ENCODE assay signal across 9 mouse cellular contexts in genomic region chr17:25556630-25557354, GRCm38 (mm10). TPM values are rescaled to one million over a fixed set of nuclear protein-coding genes. Genes with fewer than 3 reads are reported as not detected.
DNase-seq lines count a peak whose midpoint lies in the region; ATAC-seq and TF ChIP-seq lines count a peak whose summit lies in the region.
"Had no signal": no experiment of that assay in that cellular context is flagged by ENCODE, and none has a peak within 500 bp of the region (broad histone marks: within the 10 kb centered on the region; RNA-seq: fewer than 3 reads in every experiment).

No protein-coding gene starts in this region.

- 11% methylated on average over 21 of the region's 21 CpGs for WGBS in heart, embryonic 10.5 days
- WGBS in limb, embryonic 10.5 days = 12% methylated on average over 21 of the region's 21 CpGs
- 9% methylated on average over 21 of the region's 21 CpGs for WGBS in stomach, embryonic 14.5 days

- TF ChIP-seq POLR2A in brain, embryonic 14.5 days (IDR thresholded peaks at IDR 0.05; ENCODE audit: borderline replicate concordance, extremely low read depth, insufficient read depth, insufficient read length, poor library complexity, severe bottlenecking) = no peak

- H3K9ac ChIP-seq in stomach, embryonic 14.5 days (replicated peaks; ENCODE audit: low read depth, low read length) = no peak overlapping the region

- H3K27me3 ChIP-seq in heart, embryonic 10.5 days (ENCODE audit: insufficient read depth, poor library complexity, severe bottlenecking) = peaks cover 25% of the 10 kb centered on the region
- H3K27me3 ChIP-seq in limb, embryonic 10.5 days (ENCODE audit: low read depth, poor library complexity, severe bottlenecking) = peaks cover 10% of the 10 kb centered on the region; the same call in 1 of the 2 replicates
- H3K27me3 ChIP-seq in stomach, embryonic 14.5 days (ENCODE audit: control insufficient read depth, insufficient read depth, low read length) = 0 out of 2 replicates have a peak, but pooled peaks cover 2% of the 10 kb centered on the region

- H3K36me3 ChIP-seq in heart, embryonic 10.5 days = no peaks in the 10 kb centered on the region
- H3K36me3 ChIP-seq in limb, embryonic 10.5 days = no peaks in the 10 kb centered on the region
- no peaks in the 10 kb centered on the region for H3K36me3 ChIP-seq in stomach, embryonic 14.5 days (ENCODE audit: control insufficient read depth, insufficient read depth, low read length)

- peak overlapping the region; percentile 78 for H3K27ac ChIP-seq in heart, embryonic 10.5 days
- peak overlapping the region; percentile 84 for H3K27ac ChIP-seq in limb, embryonic 10.5 days
- no peak overlapping the region for H3K27ac ChIP-seq in stomach, embryonic 14.5 days (ENCODE audit: low read length)

- peak; percentile 35; the same call in 1 of the 2 replicates for ATAC-seq in stomach, embryonic 14.5 days (ENCODE audit: insufficient number of reproducible peaks, insufficient read depth, low FRiP score, low read depth)

- H3K9me3 ChIP-seq in heart, embryonic 10.5 days = no peaks in the 10 kb centered on the region
- no peaks in the 10 kb centered on the region for H3K9me3 ChIP-seq in limb, embryonic 10.5 days (replicated peaks)
- no peaks in the 10 kb centered on the region for H3K9me3 ChIP-seq in stomach, embryonic 14.5 days (ENCODE audit: control insufficient read depth, low read depth, low read length)
- H3K9me3 ChIP-seq: megakaryocyte, embryonic 14.5 days had no signal

- peaks cover 43% of the 10 kb centered on the region for H3K4me1 ChIP-seq in heart, embryonic 10.5 days
- peaks cover 53% of the 10 kb centered on the region for H3K4me1 ChIP-seq in limb, embryonic 10.5 days
- peaks cover 11% of the 10 kb centered on the region for H3K4me1 ChIP-seq in stomach, embryonic 14.5 days (ENCODE audit: control insufficient read depth, insufficient read depth, low read length)

- no peak for DNase-seq in heart, embryonic 10.5 days (ENCODE audit: low spot score)
- DNase-seq in heart, postnatal 36 days = no peak
- peak; percentile 79 for DNase-seq in brain, embryonic 14.5 days (ENCODE audit: low read depth)
- peak; percentile 25 for DNase-seq in heart, postnatal 4 days
- peak; percentile 76 for DNase-seq in limb, embryonic 10.5 days (ENCODE audit: low spot score)
- DNase-seq in thymus, postnatal 25 days = no peak
- DNase-seq in adrenal gland, postnatal 36 days = no peak

- no peak for TF ChIP-seq CTCF in brain, embryonic 14.5 days (IDR thresholded peaks at IDR 0.05; ENCODE audit: borderline replicate concordance, extremely low read depth, insufficient read depth, insufficient read length)

- intact Hi-C loops in heart, postnatal 36 days (cut with DNase I) = no loop called here

- peak overlapping the region; percentile 41 for H3K4me2 ChIP-seq in stomach, embryonic 14.5 days (replicated peaks; ENCODE audit: low read depth, low read length)

- peak overlapping the region; percentile 59 for H3K4me3 ChIP-seq in heart, embryonic 10.5 days
- peak overlapping the region; percentile 49 for H3K4me3 ChIP-seq in limb, embryonic 10.5 days
- peak overlapping the region; percentile 4 for H3K4me3 ChIP-seq in stomach, embryonic 14.5 days (ENCODE audit: low read depth, low read length)
- H3K4me3 ChIP-seq: megakaryocyte, embryonic 14.5 days had no signal

RNA-seq across cellular contexts. Expression of gene Sox8, which starts 13.7 kb away (rescaled TPM):
- polyA plus RNA-seq in heart, embryonic 10.5 days (2016; fragmentation: Nextera tagmentation; extraction: Ambion mirVana) = 2.0 and 3.6 TPM in 2 replicates
- total RNA-seq in heart, postnatal 36 days (2021) = under 1 TPM; 0.33 to 0.49 TPM
- 17.6 and 17.9 TPM in 2 replicates for polyA plus RNA-seq in brain, embryonic 14.5 days (2012; rRNA removed)
- total RNA-seq in heart, postnatal 4 days (2021) = under 1 TPM; 0.45 to 0.48 TPM
- polyA plus RNA-seq in limb, embryonic 10.5 days (2016; fragmentation: Nextera tagmentation; extraction: Ambion mirVana) = 11.1 and 13.1 TPM in 2 replicates
- polyA plus RNA-seq in stomach, embryonic 14.5 days (2014; fragmentation: Nextera tagmentation; extraction: Ambion mirVana) = 7.1 and 8.0 TPM in 2 replicates
- 1 to 10 TPM; 1.3 to 2.5 TPM for total RNA-seq in adrenal gland, postnatal 36 days (2021)

RNA-seq across cellular contexts. Expression of gene Lmf1, which starts 22.1 kb away (rescaled TPM):
- 36.8 and 43.1 TPM in 2 replicates for polyA plus RNA-seq in heart, embryonic 10.5 days (2016; fragmentation: Nextera tagmentation; extraction: Ambion mirVana)
- total RNA-seq in heart, postnatal 36 days (2021) = 10 to 100 TPM; 27.4 to 33.8 TPM
- polyA plus RNA-seq in brain, embryonic 14.5 days (2012; rRNA removed) = 11.7 and 16.0 TPM in 2 replicates
- 10 to 100 TPM; 26.2 to 27.6 TPM for total RNA-seq in heart, postnatal 4 days (2021)
- polyA plus RNA-seq in limb, embryonic 10.5 days (2016; fragmentation: Nextera tagmentation; extraction: Ambion mirVana) = 28.9 and 29.0 TPM in 2 replicates
- 29.0 and 30.1 TPM in 2 replicates for polyA plus RNA-seq in stomach, embryonic 14.5 days (2014; fragmentation: Nextera tagmentation; extraction: Ambion mirVana)
- 10 to 100 TPM; 29.6 to 37.9 TPM for total RNA-seq in adrenal gland, postnatal 36 days (2021)

RNA-seq across cellular contexts. Expression of gene Sstr5, which starts 59.7 kb away (rescaled TPM):
- polyA plus RNA-seq in heart, embryonic 10.5 days (2016; fragmentation: Nextera tagmentation; extraction: Ambion mirVana) = 1.1 and 1.5 TPM in 2 replicates
- total RNA-seq in heart, postnatal 36 days (2021) = not detected
- polyA plus RNA-seq in brain, embryonic 14.5 days (2012; rRNA removed) = 0.22 and 0.25 TPM in 2 replicates
- total RNA-seq in heart, postnatal 4 days (2021) = not detected
- polyA plus RNA-seq in limb, embryonic 10.5 days (2016; fragmentation: Nextera tagmentation; extraction: Ambion mirVana) = 0.20 TPM in 1 of 2 replicates, not detected in the other
- 0.25 TPM in 1 of 2 replicates, not detected in the other for polyA plus RNA-seq in stomach, embryonic 14.5 days (2014; fragmentation: Nextera tagmentation; extraction: Ambion mirVana)
- total RNA-seq in adrenal gland, postnatal 36 days (2021) = under 1 TPM; 0.49 to 0.53 TPM

Comparison
In these comparisons a context has a peak if more than half of its experiments do, and no peak if none do; other contexts are left out.
1. DNase-seq: peak in brain, embryonic 14.5 days (single experiment), heart, postnatal 4 days (single experiment) and limb, embryonic 10.5 days (single experiment); none in heart, embryonic 10.5 days (single experiment), heart, postnatal 36 days (0 of 2), thymus, postnatal 25 days (single experiment) and adrenal gland, postnatal 36 days (0 of 2).
2. H3K4me3 ChIP-seq: peak in every context shown above with its lines; median percentile 59 in heart, embryonic 10.5 days; 49 in limb, embryonic 10.5 days; 4 in stomach, embryonic 14.5 days.